Mouse (Mus musculus): ENCODE results near the gene Idh2.

GRCm38 (mm10) chr7:80095598-80096309 lies 19.4 kb downstream of the Idh2 start:
- TF ChIP-seq MAFK (IDR thresholded peaks at IDR 0.05; ENCODE audit: insufficient read depth, low read depth, low read length) (no peak; the same call in 1 of the 2 replicates), CHD2 (IDR thresholded peaks at IDR 0.05; ENCODE audit: low read depth, low read length) (no peak)
